Mouse (Mus musculus): ENCODE data around the gene Plekhh3. TPM values are rescaled to one million over a fixed set of nuclear protein-coding genes. Genes with fewer than 3 reads are reported as not detected.
A peak's percentile ranks its signal among the peaks of the same experiment; 100 is the strongest.

Plekhh3 gene
- polyA plus RNA-seq, 1 experiment from 2014 or later, result 7.7 TPM

DNA sequence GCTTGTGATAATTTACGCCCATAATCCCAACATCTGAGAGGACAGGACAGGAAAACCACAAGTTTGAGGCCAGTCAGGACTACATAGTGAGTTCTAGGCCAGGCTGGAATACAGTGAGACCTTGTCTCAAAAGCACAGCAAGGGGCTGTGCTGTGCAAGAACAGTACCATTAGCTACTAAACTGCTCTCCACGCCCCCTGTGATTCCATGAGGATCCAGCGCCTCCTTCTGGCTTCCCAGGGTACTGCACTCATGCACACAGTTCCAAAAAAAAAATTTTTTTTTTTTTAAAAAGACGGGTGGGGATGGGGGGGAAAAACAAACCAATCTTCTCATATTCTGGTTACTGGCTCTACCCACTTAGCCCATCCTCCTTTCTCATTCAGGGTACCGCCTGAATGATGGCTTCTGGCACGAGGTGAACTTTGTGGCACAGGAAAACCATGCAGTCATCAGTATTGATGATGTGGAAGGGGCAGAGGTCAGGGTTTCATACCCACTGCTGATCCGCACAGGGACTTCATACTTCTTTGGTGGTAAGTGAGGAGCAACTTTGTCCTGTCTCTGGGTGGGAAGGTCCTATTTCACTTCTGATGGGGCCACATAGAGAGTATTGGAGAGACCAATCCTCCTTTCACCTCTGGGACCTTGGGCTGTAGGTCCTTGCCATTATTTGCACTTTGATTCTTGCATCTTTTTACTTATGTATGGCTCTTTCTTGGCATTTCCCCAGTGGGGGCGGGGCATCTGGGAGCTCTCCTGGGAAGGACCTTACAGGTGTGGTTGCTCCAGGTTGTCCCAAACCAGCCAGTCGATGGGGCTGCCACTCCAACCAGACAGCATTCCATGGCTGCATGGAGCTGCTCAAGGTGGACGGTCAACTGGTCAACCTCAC lies 9.9 kb upstream of the Plekhh3 start:
- no peak overlapping the region for H3K27ac ChIP-seq

DNA sequence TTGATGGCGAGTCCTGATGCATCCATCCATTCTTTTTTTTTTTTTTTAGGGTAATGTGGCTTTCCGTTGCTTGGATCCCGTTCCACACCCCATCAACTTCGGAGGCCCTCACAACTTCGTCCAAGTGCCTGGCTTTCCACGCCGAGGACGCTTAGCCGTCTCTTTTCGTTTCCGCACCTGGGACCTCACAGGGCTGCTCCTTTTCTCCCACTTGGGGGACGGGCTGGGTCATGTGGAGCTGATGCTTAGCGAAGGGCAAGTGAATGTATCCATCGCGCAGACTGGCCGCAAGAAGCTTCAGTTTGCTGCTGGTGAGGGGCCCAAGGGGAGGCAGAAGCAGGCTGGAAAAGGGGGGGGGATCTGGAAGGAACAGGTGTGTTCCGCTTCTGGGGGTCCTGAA lies 9.1 kb upstream of the Plekhh3 start:
- H3K4me1 ChIP-seq (replicated peaks; ENCODE audit: control insufficient read depth, insufficient read depth, low read length), result peaks cover 13% of the 10 kb centered on the region
- no peak overlapping the region for H3K9ac ChIP-seq
- DNase-seq (ENCODE audit: low spot score) (no peak), ATAC-seq (ENCODE audit: low FRiP score) (no peak)
- 70% methylated on average over 17 of the region's 17 CpGs for WGBS
- no peak overlapping the region for H3K4me3 ChIP-seq (replicated peaks; ENCODE audit: low read length)
- H3K4me2 ChIP-seq (replicated peaks), result no peak overlapping the region
- H3K36me3 ChIP-seq (replicated peaks; ENCODE audit: control insufficient read depth, insufficient read depth), result no peaks in the 10 kb centered on the region
- peaks cover 28% of the 10 kb centered on the region for H3K27me3 ChIP-seq (ENCODE audit: control insufficient read depth, insufficient read depth, low read length)
- no peaks in the 10 kb centered on the region for H3K9me3 ChIP-seq (ENCODE audit: control insufficient read depth, low read length)
- H3K27ac ChIP-seq, result no peak overlapping the region

More for the DNA sequence above, 9.9 kb upstream of the Plekhh3 start:
- ATAC-seq (ENCODE audit: low FRiP score) (no peak), DNase-seq (ENCODE audit: low spot score) (peak; percentile 74)
- no peak overlapping the region for H3K4me2 ChIP-seq (replicated peaks)
- no peak overlapping the region for H3K9ac ChIP-seq
- H3K27me3 ChIP-seq (ENCODE audit: control insufficient read depth, insufficient read depth, low read length), result peaks cover 25% of the 10 kb centered on the region
- peaks cover 11% of the 10 kb centered on the region; the same call in 1 of the 2 replicates for H3K4me1 ChIP-seq (replicated peaks; ENCODE audit: control insufficient read depth, insufficient read depth, low read length)
- H3K9me3 ChIP-seq (ENCODE audit: control insufficient read depth, low read length), result no peaks in the 10 kb centered on the region
- H3K36me3 ChIP-seq (replicated peaks; ENCODE audit: control insufficient read depth, insufficient read depth), result no peaks in the 10 kb centered on the region
- WGBS, result 44% methylated on average over 10 of the region's 10 CpGs
- no peak overlapping the region for H3K4me3 ChIP-seq (replicated peaks; ENCODE audit: low read length)

DNA sequence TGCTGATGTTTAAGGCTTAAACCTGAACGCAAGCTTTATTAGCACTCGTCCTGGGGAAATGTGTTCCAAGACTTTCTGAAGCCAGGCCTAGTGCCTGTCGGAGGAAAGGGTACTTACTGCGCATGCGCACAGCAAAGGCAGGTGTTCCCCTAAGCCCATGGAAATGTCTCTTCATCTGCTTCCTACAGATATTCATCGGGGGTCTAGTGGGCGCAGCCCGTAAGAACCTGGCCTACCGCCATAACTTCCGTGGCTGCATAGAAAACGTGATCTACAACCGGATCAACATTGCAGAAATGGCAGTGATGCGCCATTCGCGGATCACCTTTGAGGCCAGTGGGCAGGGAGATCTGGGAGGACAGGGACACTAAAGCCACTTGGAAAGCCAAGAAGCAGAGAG lies 8.2 kb upstream of the Plekhh3 start:
- H3K4me2 ChIP-seq (replicated peaks), result no peak overlapping the region
- ATAC-seq (ENCODE audit: low FRiP score), result no peak
- H3K9ac ChIP-seq, result no peak overlapping the region
- peaks cover 21% of the 10 kb centered on the region for H3K4me1 ChIP-seq (replicated peaks; ENCODE audit: control insufficient read depth, insufficient read depth, low read length)
- peaks cover 33% of the 10 kb centered on the region for H3K27me3 ChIP-seq (ENCODE audit: control insufficient read depth, insufficient read depth, low read length)
- no peaks in the 10 kb centered on the region for H3K36me3 ChIP-seq (replicated peaks; ENCODE audit: control insufficient read depth, insufficient read depth)
- H3K27ac ChIP-seq, result no peak overlapping the region
- H3K9me3 ChIP-seq (ENCODE audit: control insufficient read depth, low read length), result no peaks in the 10 kb centered on the region
- no peak for DNase-seq (ENCODE audit: low spot score)
- 84% methylated on average over 15 of the region's 15 CpGs for WGBS
- no peak overlapping the region for H3K4me3 ChIP-seq (replicated peaks; ENCODE audit: low read length)

DNA sequence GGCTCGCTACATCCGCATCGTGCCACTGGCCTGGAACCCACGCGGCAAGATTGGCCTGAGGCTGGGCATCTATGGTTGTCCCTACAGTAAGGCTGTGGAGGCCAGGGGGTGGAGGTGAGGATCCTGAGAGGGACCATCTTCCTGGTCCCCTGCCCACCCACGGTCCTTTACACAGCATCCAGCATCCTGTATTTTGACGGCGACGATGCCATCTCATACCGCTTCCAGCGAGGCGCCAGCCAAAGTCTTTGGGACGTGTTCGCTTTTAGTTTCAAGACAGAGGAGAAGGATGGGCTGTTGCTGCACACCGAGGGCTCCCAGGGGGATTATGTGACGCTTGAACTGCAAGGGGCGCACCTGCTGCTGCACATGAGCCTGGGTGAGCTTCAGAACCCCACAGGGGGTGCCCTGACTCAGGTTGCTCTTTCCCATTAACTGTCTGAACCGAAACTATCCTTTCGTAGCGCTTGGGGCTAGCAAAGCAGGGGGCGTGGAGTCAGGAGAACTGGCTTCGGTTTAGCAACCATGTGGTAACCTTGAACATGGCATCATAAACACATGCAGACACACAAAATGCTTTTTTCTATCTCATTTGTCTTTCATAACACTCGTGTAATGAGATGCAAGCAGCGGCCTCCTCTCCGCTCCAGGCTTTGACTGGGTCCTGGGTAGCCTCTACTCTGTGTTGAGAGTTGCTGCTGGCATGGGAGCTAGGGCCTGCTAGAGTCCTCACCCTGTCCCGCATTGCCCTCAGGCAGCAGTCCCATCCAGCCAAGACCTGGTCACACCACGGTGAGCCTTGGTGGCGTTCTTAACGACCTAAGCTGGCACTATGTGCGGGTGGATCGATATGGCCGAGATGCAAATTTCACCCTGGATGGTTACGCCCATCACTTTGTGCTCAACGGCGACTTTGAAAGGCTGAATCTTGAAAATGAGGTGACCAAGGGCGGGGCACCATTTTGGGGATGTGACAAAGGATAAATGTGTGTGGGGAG lies 7.2 kb upstream of the Plekhh3 start:
- 0 out of 2 replicates have a peak overlapping the region, but pooled peaks have one; percentile 11 for H3K9ac ChIP-seq
- peak overlapping the region; percentile 33 for H3K4me2 ChIP-seq (replicated peaks)
- no peak overlapping the region for H3K27ac ChIP-seq
- H3K9me3 ChIP-seq (ENCODE audit: control insufficient read depth, low read length), result no peaks in the 10 kb centered on the region
- WGBS, result 53% methylated on average over 36 of the region's 36 CpGs
- H3K4me3 ChIP-seq (replicated peaks; ENCODE audit: low read length), result no peak overlapping the region; the same call in 1 of the 2 replicates
- DNase-seq (ENCODE audit: low spot score) (no peak), ATAC-seq (ENCODE audit: low FRiP score) (no peak)
- peaks cover 35% of the 10 kb centered on the region for H3K27me3 ChIP-seq (ENCODE audit: control insufficient read depth, insufficient read depth, low read length)
- H3K36me3 ChIP-seq (replicated peaks; ENCODE audit: control insufficient read depth, insufficient read depth), result no peaks in the 10 kb centered on the region
- peaks cover 31% of the 10 kb centered on the region for H3K4me1 ChIP-seq (replicated peaks; ENCODE audit: control insufficient read depth, insufficient read depth, low read length)

DNA sequence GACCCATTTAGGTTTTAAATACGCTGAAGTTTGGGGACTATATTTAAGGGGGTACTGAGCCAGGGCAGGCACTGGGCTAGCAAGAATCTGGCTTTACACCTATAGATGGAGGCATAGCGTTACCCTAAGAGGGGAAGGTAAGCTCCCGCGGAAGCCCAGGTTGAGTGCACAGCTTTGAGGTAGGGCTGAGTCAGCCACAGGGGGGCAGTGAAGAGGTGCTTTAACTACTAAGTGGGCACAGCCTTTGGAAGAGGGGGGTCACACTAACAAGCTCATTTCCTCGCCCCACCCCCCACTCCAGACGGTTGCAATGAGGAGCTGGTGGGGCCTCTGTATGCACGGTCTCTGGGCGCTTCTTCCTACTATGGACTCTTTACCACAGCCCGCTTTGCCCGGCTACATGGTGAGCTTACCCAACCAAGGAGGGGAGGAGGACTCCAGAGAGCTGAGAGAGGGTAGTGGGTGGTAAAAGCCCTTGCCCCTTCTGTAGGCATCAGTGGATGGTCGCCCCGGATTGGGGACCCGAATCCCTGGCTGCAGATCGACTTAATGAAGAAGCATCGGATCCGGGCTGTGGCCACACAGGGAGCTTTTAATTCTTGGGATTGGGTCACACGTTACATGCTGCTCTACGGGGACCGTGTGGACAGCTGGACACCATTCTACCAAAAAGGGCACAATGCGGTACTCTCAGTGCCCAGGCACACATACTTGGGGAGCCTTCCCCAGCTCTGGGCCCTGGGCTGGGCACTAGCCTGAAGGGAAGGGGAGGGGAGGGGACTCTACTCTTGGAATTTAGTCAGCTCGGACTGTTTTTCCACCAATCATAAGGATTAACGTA lies 6.0 kb upstream of the Plekhh3 start:
- Histone ChIP-seq H3K27ac (no peak overlapping the region), H3K4me2 (replicated peaks) (peak overlapping the region; percentile 63), H3K4me1 (replicated peaks; ENCODE audit: control insufficient read depth, insufficient read depth, low read length) (peaks cover 42% of the 10 kb centered on the region), H3K9me3 (ENCODE audit: control insufficient read depth, low read length) (no peaks in the 10 kb centered on the region), H3K36me3 (replicated peaks; ENCODE audit: control insufficient read depth, insufficient read depth) (no peaks in the 10 kb centered on the region), H3K27me3 (ENCODE audit: control insufficient read depth, insufficient read depth, low read length) (peaks cover 40% of the 10 kb centered on the region), H3K4me3 (replicated peaks; ENCODE audit: low read length) (peak overlapping the region; percentile 41), H3K9ac (peak overlapping the region; percentile 48)
- 29% methylated on average over 22 of the region's 22 CpGs for WGBS
- ATAC-seq (ENCODE audit: low FRiP score) (peak; percentile 8; the same call in 1 of the 2 replicates), DNase-seq (ENCODE audit: low spot score) (peak; percentile 68)

DNA sequence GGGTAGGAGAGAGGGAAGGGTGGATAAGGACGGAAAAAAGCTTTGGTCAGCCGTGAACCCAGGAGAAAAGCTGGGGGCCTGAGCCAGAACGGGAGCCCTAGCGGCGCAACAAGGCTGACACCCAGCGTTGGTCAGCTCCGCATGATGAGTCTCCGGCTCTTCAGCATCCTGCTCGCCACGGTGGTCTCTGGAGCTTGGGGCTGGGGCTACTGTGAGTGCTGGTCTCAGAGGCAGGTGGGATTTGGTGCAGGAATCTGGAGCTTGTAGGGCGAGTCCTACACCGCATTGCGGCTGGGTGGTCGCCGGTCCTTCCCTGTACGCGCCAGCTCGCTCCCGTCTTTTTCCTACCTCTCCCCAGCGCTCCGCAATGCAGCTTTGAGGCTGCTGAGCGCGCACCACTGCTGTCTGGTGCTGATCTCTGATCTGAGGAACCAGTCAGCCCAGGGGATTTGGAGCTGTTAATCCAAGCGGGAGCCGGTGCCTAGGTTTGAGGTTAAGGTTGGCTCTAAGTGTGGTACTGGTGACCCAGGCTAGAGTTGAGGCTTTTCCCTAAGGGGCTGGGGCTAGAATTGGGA lies 5.1 kb upstream of the Plekhh3 start:
- 2% methylated on average over 25 of the region's 25 CpGs for WGBS
- H3K9ac ChIP-seq, result peak overlapping the region; percentile 48
- ATAC-seq (ENCODE audit: low FRiP score) (no peak), DNase-seq (ENCODE audit: low spot score) (no peak)
- no peaks in the 10 kb centered on the region for H3K36me3 ChIP-seq (replicated peaks; ENCODE audit: control insufficient read depth, insufficient read depth)
- H3K27me3 ChIP-seq (ENCODE audit: control insufficient read depth, insufficient read depth, low read length), result peaks cover 40% of the 10 kb centered on the region
- peaks cover 47% of the 10 kb centered on the region for H3K4me1 ChIP-seq (replicated peaks; ENCODE audit: control insufficient read depth, insufficient read depth, low read length)
- H3K4me3 ChIP-seq (replicated peaks; ENCODE audit: low read length), result peak overlapping the region; percentile 41
- no peaks in the 10 kb centered on the region for H3K9me3 ChIP-seq (ENCODE audit: control insufficient read depth, low read length)
- H3K27ac ChIP-seq, result peak overlapping the region; percentile 54
- H3K4me2 ChIP-seq (replicated peaks), result peak overlapping the region; percentile 63

DNA sequence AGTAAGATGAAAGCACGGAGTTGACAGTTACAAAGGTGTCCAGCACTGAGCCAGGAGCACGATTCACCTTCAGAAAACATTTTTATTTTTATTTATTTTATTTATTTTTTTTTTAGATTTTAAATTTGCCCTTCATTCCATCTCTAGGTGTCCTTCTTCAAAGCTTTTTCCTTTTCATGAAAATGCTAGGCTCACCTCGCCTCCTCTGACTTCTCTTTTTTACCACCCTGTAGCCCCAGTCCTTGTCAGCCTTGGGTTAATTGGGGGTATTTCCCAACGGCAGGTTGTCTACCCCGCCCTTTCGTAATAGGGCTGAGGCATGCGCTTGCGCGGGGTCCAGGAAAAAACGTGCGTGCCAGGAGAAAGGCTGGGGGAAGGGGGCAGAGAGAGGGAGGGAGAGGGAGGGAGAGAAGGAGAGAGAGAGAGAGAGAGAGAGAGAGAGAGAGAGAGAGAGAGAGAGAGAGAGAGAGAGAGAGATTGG lies 4.5 kb upstream of the Plekhh3 start:
- H3K27me3 ChIP-seq (ENCODE audit: control insufficient read depth, insufficient read depth, low read length), result peaks cover 40% of the 10 kb centered on the region
- ATAC-seq (ENCODE audit: low FRiP score) (no peak), DNase-seq (ENCODE audit: low spot score) (no peak)
- no peaks in the 10 kb centered on the region for H3K9me3 ChIP-seq (ENCODE audit: control insufficient read depth, low read length)
- peak overlapping the region; percentile 63 for H3K4me2 ChIP-seq (replicated peaks)
- WGBS, result 8% methylated on average over 11 of the region's 11 CpGs
- peak overlapping the region; percentile 41 for H3K4me3 ChIP-seq (replicated peaks; ENCODE audit: low read length)
- no peaks in the 10 kb centered on the region for H3K36me3 ChIP-seq (replicated peaks; ENCODE audit: control insufficient read depth, insufficient read depth)
- peaks cover 47% of the 10 kb centered on the region for H3K4me1 ChIP-seq (replicated peaks; ENCODE audit: control insufficient read depth, insufficient read depth, low read length)
- no peak overlapping the region for H3K27ac ChIP-seq
- H3K9ac ChIP-seq, result peak overlapping the region; percentile 48; the same call in 1 of the 2 replicates

DNA sequence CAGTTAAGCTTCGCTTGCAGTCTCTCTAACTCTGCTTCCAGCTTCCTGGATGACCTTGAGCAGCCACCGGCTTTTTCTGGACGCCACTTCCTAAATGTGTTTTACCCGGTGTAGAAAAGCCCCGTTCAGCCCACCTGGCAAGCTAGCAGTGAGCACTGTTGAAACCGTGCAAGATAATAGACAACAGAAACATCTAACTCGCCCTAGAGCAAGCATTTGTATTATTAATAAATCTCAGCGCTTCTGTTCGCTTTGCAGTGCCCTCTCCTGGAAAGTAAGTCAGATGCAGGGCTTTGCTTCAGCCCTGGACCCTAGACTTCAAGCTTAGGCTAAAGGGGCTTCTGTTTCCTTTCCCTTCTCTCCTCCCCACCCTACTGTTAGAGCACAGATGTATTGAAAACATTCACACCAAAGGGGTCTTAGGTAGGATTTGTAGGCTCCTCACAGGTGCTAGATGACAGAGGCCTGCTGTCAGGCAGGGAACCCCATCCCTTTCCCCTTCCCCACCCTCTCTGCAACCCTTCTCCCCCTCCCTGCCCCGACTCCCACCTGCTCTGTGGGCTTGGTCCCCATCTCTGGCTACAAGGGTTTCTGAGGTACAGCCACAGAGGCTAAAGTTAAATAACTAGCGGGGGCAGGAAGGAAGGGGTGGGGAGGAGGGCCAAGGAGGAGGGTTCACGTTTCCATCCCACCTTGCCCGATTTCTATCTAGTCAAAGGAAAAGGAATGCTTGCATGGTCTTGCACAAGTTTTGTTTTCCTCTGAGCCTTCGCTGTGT lies 3.9 kb upstream of the Plekhh3 start, which contains the start of gene Ccr10:
Gene Ccr10, minus strand, starts transcription at position 593 of the 778 bp plus-strand sequence.
- no peaks in the 10 kb centered on the region for H3K36me3 ChIP-seq (replicated peaks; ENCODE audit: control insufficient read depth, insufficient read depth)
- 23% methylated on average over 14 of the region's 14 CpGs for WGBS
- peaks cover 40% of the 10 kb centered on the region for H3K27me3 ChIP-seq (ENCODE audit: control insufficient read depth, insufficient read depth, low read length)
- H3K4me3 ChIP-seq (replicated peaks; ENCODE audit: low read length), result peak within 1 kb of the TSS; percentile 41
- peaks cover 50% of the 10 kb centered on the region for H3K4me1 ChIP-seq (replicated peaks; ENCODE audit: control insufficient read depth, insufficient read depth, low read length)
- peak within 1 kb of the TSS; percentile 50 for H3K9ac ChIP-seq
- no peaks in the 10 kb centered on the region for H3K9me3 ChIP-seq (ENCODE audit: control insufficient read depth, low read length)
- DNase-seq (ENCODE audit: low spot score) (peak; percentile 64), ATAC-seq (ENCODE audit: low FRiP score) (no peak)
- peak within 1 kb of the TSS; percentile 54 for H3K27ac ChIP-seq
- peak within 1 kb of the TSS; percentile 63 for H3K4me2 ChIP-seq (replicated peaks)
